Mouse (Mus musculus) thymus, postnatal 0 days (tissue): ENCODE measurements at regions not wholly inside any gene's neighbourhood (a gene's known extent, or its start where the extent isn't known, plus 50 kb on each side); places are given as distances from the start of the nearest gene placed in this dataset.

Experiments
- DNase-seq: peaks from one replicate; pipeline ENCODE4 v3.0.0-alpha.2; 2015; ENCODE audit warnings: low spot score

GRCm38 (mm10) chr11:20462076-20462475 lies 81.0 kb upstream of the Sertad2 start:
- no peak for DNase-seq

GRCm38 (mm10) chr11:20463173-20463681 lies 79.8 kb upstream of the Sertad2 start:
- DNase-seq = no peak

- DNase-seq = no peak
Observed at GRCm38 (mm10) chr11:20464564-20464963, 78.5 kb upstream of the Sertad2 start.

- no peak for DNase-seq
Observed at GRCm38 (mm10) chr11:20466591-20466990, 76.5 kb upstream of the Sertad2 start.

- no peak for DNase-seq
Observed at GRCm38 (mm10) chr11:20468319-20469018, 74.6 kb upstream of the Sertad2 start.

GRCm38 (mm10) chr11:20469368-20469767 lies 73.7 kb upstream of the Sertad2 start:
- no peak for DNase-seq

- DNase-seq = no peak
Observed at GRCm38 (mm10) chr11:20470396-20470795, 72.7 kb upstream of the Sertad2 start.

- no peak for DNase-seq
Observed at GRCm38 (mm10) chr11:20472336-20472735, 70.7 kb upstream of the Sertad2 start.

GRCm38 (mm10) chr11:20475629-20476028 lies 67.4 kb upstream of the Sertad2 start:
- DNase-seq = no peak

GRCm38 (mm10) chr11:20476494-20476893 lies 66.6 kb upstream of the Sertad2 start:
- DNase-seq = no peak

GRCm38 (mm10) chr11:20477183-20478037 lies 65.6 kb upstream of the Sertad2 start:
- DNase-seq = peak; percentile 33

GRCm38 (mm10) chr11:20480632-20481031 lies 62.4 kb upstream of the Sertad2 start:
- no peak for DNase-seq

- DNase-seq = no peak
Observed at GRCm38 (mm10) chr11:20485371-20485770, 57.7 kb upstream of the Sertad2 start.
